Mouse (Mus musculus) kidney, adult 2 months (tissue): Measurements from ENCODE around the gene Stard3.

Experiments
- CTCF ChIP-seq: fragments of 200-500 bp; conservative IDR thresholded peaks from 2 replicates; pipeline ENCODE4 v1.5.1; 2011; ENCODE audit warnings: low read depth, mild to moderate bottlenecking, control low read depth, low read length, moderate library complexity, mixed read lengths; ENCODE audit not compliant: insufficient read depth, insufficient read length
- POLR2A ChIP-seq: fragments of 200-500 bp; IDR thresholded peaks from one replicate; pipeline ENCODE4 v1.6.1; 2011; ENCODE audit warnings: low read depth, low read length, control low read depth

- TF ChIP-seq POLR2A = no peak
- no peak for TF ChIP-seq CTCF
Measured at GRCm38 (mm10) chr11:98339071-98339501, 19.1 kb upstream of the Stard3 start.
